Comparison of ENCODE assay signal across 26 mouse cellular contexts in genomic region chr6:5027213-5027612, GRCm38 (mm10).
DNase-seq lines count a peak whose midpoint lies in the region; ATAC-seq lines count a peak whose summit lies in the region.
"Had no signal": no experiment of that assay in that cellular context is flagged by ENCODE, and none has a peak within 500 bp of the region (broad histone marks: within the 10 kb centered on the region; RNA-seq: fewer than 3 reads in every experiment).

No protein-coding gene starts in this region.

- no peaks in the 10 kb centered on the region for H3K27me3 ChIP-seq in midbrain, embryonic 11.5 days (ENCODE audit: control insufficient read depth, insufficient read depth, low read length)
- no peaks in the 10 kb centered on the region for H3K27me3 ChIP-seq in midbrain, embryonic 15.5 days (replicated peaks)
- H3K27me3 ChIP-seq in embryonic facial prominence, embryonic 14.5 days (replicated peaks; ENCODE audit: control insufficient read depth, insufficient read depth, low read length) = no peaks in the 10 kb centered on the region
- H3K27me3 ChIP-seq in limb, embryonic 13.5 days = no peaks in the 10 kb centered on the region
- H3K27me3 ChIP-seq: forebrain, embryonic 12.5 days; heart, embryonic 13.5 days; lung, embryonic 15.5 days; midbrain, embryonic 12.5 days had no signal

- intact Hi-C loops in heart, postnatal 25 days (cut with DNase I) = no loop called here

- ATAC-seq in midbrain, embryonic 11.5 days (ENCODE audit: low FRiP score) = no peak
- no peak for ATAC-seq in midbrain, embryonic 15.5 days (replicated peaks)
- ATAC-seq in embryonic facial prominence, embryonic 14.5 days (ENCODE audit: low read depth) = peak; percentile 85
- peak; percentile 48; the same call in 1 of the 2 replicates for ATAC-seq in limb, embryonic 13.5 days (ENCODE audit: low FRiP score, low read depth)
- ATAC-seq: CD4-positive, CD25-positive, alpha-beta regulatory T cell, adult 4 months; intestine, embryonic 16.5 days had no signal

- H3K4me1 ChIP-seq in midbrain, embryonic 11.5 days (ENCODE audit: control insufficient read depth, insufficient read depth, low read length) = peaks cover 16% of the 10 kb centered on the region
- H3K4me1 ChIP-seq in midbrain, embryonic 15.5 days = 0 out of 2 replicates have a peak, but pooled peaks cover 3% of the 10 kb centered on the region
- H3K4me1 ChIP-seq in embryonic facial prominence, embryonic 14.5 days (ENCODE audit: control insufficient read depth, insufficient read depth, low read length) = no peaks in the 10 kb centered on the region
- H3K4me1 ChIP-seq in limb, embryonic 13.5 days = peaks cover 21% of the 10 kb centered on the region
- H3K4me1 ChIP-seq: lung, embryonic 15.5 days had no signal

- H3K27ac ChIP-seq in midbrain, embryonic 11.5 days (ENCODE audit: low read depth, low read length) = no peak overlapping the region
- no peak overlapping the region for H3K27ac ChIP-seq in midbrain, embryonic 15.5 days
- no peak overlapping the region for H3K27ac ChIP-seq in embryonic facial prominence, embryonic 14.5 days (replicated peaks; ENCODE audit: low read depth, low read length)
- no peak overlapping the region for H3K27ac ChIP-seq in limb, embryonic 13.5 days
- H3K27ac ChIP-seq: forebrain, embryonic 12.5 days; gastrocnemius, adult 2 months; heart, embryonic 13.5 days; lung, embryonic 15.5 days; midbrain, embryonic 12.5 days; stomach, postnatal 0 days had no signal

- no peak overlapping the region for H3K4me3 ChIP-seq in midbrain, embryonic 11.5 days (ENCODE audit: low read depth, low read length)
- no peak overlapping the region for H3K4me3 ChIP-seq in midbrain, embryonic 15.5 days
- H3K4me3 ChIP-seq in embryonic facial prominence, embryonic 14.5 days (ENCODE audit: low read depth, low read length) = no peak overlapping the region
- H3K4me3 ChIP-seq in limb, embryonic 13.5 days = no peak overlapping the region
- H3K4me3 ChIP-seq: forebrain, embryonic 12.5 days; gastrocnemius, adult 2 months; heart, embryonic 13.5 days; lung, embryonic 15.5 days; midbrain, embryonic 12.5 days had no signal

- no peak overlapping the region for H3K4me2 ChIP-seq in midbrain, embryonic 11.5 days
- no peak overlapping the region for H3K4me2 ChIP-seq in midbrain, embryonic 15.5 days
- H3K4me2 ChIP-seq in embryonic facial prominence, embryonic 14.5 days (ENCODE audit: low read depth, low read length) = no peak overlapping the region
- H3K4me2 ChIP-seq in limb, embryonic 13.5 days (replicated peaks) = no peak overlapping the region
- H3K4me2 ChIP-seq: forebrain, embryonic 12.5 days; heart, embryonic 13.5 days; liver, embryonic 11.5 days; lung, embryonic 15.5 days; midbrain, embryonic 12.5 days had no signal

- no peaks in the 10 kb centered on the region for H3K9me3 ChIP-seq in midbrain, embryonic 11.5 days (ENCODE audit: control insufficient read depth, low read length)
- H3K9me3 ChIP-seq in midbrain, embryonic 15.5 days = no peaks in the 10 kb centered on the region
- H3K9me3 ChIP-seq in embryonic facial prominence, embryonic 14.5 days (ENCODE audit: control insufficient read depth, low read length) = no peaks in the 10 kb centered on the region
- no peaks in the 10 kb centered on the region for H3K9me3 ChIP-seq in limb, embryonic 13.5 days
- H3K9me3 ChIP-seq: forebrain, embryonic 12.5 days; heart, embryonic 13.5 days; lung, embryonic 15.5 days; midbrain, embryonic 12.5 days had no signal

- peak; percentile 77 for DNase-seq in heart, adult 11 months
- DNase-seq in heart, postnatal 25 days (ENCODE audit: low spot score) = no peak
- peak; percentile 82 for DNase-seq in midbrain, embryonic 11.5 days (ENCODE audit: low spot score, missing footprints)
- DNase-seq in embryonic facial prominence, embryonic 14.5 days (ENCODE audit: low spot score) = peak; percentile 69
- no peak for DNase-seq in kidney, postnatal 25 days
- DNase-seq: adrenal gland, postnatal 36 days; cerebellum, adult 2 months; cerebellum, postnatal 14 days; gastrocnemius, adult 2 months; heart, postnatal 10 days; kidney, adult 9 months; kidney, postnatal 10 days; layer of hippocampus, adult 9-11 months; right cerebral cortex, postnatal 4 days; thymus, adult 18-20 months; thymus, postnatal 25 days had no signal

- 37% methylated on average over 2 of the region's 2 CpGs for WGBS in midbrain, embryonic 11.5 days
- WGBS in midbrain, embryonic 15.5 days = 44% methylated on average over 2 of the region's 2 CpGs
- 85% methylated on average over 2 of the region's 2 CpGs for WGBS in embryonic facial prominence, embryonic 14.5 days
- 79% methylated on average over 2 of the region's 2 CpGs for WGBS in limb, embryonic 13.5 days

- H3K9ac ChIP-seq in midbrain, embryonic 11.5 days (ENCODE audit: low read length) = no peak overlapping the region
- no peak overlapping the region for H3K9ac ChIP-seq in midbrain, embryonic 15.5 days
- no peak overlapping the region for H3K9ac ChIP-seq in embryonic facial prominence, embryonic 14.5 days (ENCODE audit: low read depth, low read length)
- H3K9ac ChIP-seq in limb, embryonic 13.5 days = no peak overlapping the region
- H3K9ac ChIP-seq: forebrain, embryonic 12.5 days; heart, embryonic 13.5 days; lung, embryonic 15.5 days; midbrain, embryonic 12.5 days had no signal

- H3K36me3 ChIP-seq in midbrain, embryonic 11.5 days (ENCODE audit: control insufficient read depth, insufficient read depth, low read length) = no peaks in the 10 kb centered on the region
- no peaks in the 10 kb centered on the region for H3K36me3 ChIP-seq in midbrain, embryonic 15.5 days (replicated peaks)
- no peaks in the 10 kb centered on the region for H3K36me3 ChIP-seq in embryonic facial prominence, embryonic 14.5 days (ENCODE audit: control insufficient read depth, insufficient read depth, low read length)
- no peaks in the 10 kb centered on the region for H3K36me3 ChIP-seq in limb, embryonic 13.5 days
- H3K36me3 ChIP-seq: forebrain, embryonic 12.5 days; heart, embryonic 13.5 days; lung, embryonic 15.5 days; midbrain, embryonic 12.5 days had no signal

Comparison
In these comparisons a context has a peak if more than half of its experiments do, and no peak if none do; other contexts are left out.
1. DNase-seq: peak in heart, adult 11 months (single experiment), midbrain, embryonic 11.5 days (single experiment) and embryonic facial prominence, embryonic 14.5 days (single experiment); none in heart, postnatal 25 days (single experiment) and kidney, postnatal 25 days (0 of 2).
2. ATAC-seq: peak in embryonic facial prominence, embryonic 14.5 days (single experiment) and limb, embryonic 13.5 days (single experiment); none in midbrain, embryonic 11.5 days (single experiment) and midbrain, embryonic 15.5 days (single experiment).